Mouse (Mus musculus) urinary bladder, postnatal 25 days (tissue): ENCODE results near the gene Ssr3.
"Not testable (repeated sequence)": the region's sequence is repeated elsewhere in the genome, so short reads cannot be mapped to it uniquely, and the experiment has no call there.

Experiments used
- DNase-seq: peaks from one replicate; pipeline ENCODE4 v3.0.0; 2022; ENCODE audit warnings: low spot score

Gene Ssr3

GRCm38 (mm10) chr3:65392421-65392817 lies at the start of gene Ssr3:
Ssr3 (minus strand) TSS chr3:65392623.
- DNase-seq: peak; percentile 89

- peak; percentile 11 for DNase-seq
Measured at GRCm38 (mm10) chr3:65441586-65442111, 49.2 kb upstream of the Ssr3 start.

- DNase-seq: no peak
Measured at GRCm38 (mm10) chr3:65438511-65439228, 46.2 kb upstream of the Ssr3 start.

- DNase-seq: no peak
Measured at GRCm38 (mm10) chr3:65435812-65436211, 43.4 kb upstream of the Ssr3 start.

- no peak for DNase-seq
Measured at GRCm38 (mm10) chr3:65435101-65435571, 42.7 kb upstream of the Ssr3 start.

- no peak for DNase-seq
Measured at GRCm38 (mm10) chr3:65432236-65432635, 39.8 kb upstream of the Ssr3 start.

GRCm38 (mm10) chr3:65419706-65420105 lies 27.3 kb upstream of the Ssr3 start:
- DNase-seq: no peak

- DNase-seq: no peak
Measured at GRCm38 (mm10) chr3:65417913-65418594, 25.6 kb upstream of the Ssr3 start.

- DNase-seq: no peak
Measured at GRCm38 (mm10) chr3:65416571-65416970, 24.1 kb upstream of the Ssr3 start.

GRCm38 (mm10) chr3:65407891-65408290 lies 15.5 kb upstream of the Ssr3 start:
- DNase-seq: no peak

- no peak for DNase-seq
Measured at GRCm38 (mm10) chr3:65405781-65406180, 13.4 kb upstream of the Ssr3 start.

- no peak for DNase-seq
Measured at GRCm38 (mm10) chr3:65397566-65397965, 5.1 kb upstream of the Ssr3 start.

- no peak for DNase-seq
Measured at GRCm38 (mm10) chr3:65396835-65397504, 4.5 kb upstream of the Ssr3 start.

GRCm38 (mm10) chr3:65395111-65395510 lies 2.7 kb upstream of the Ssr3 start:
- DNase-seq: not testable (repeated sequence)

GRCm38 (mm10) chr3:65391784-65392420 lies 521 bp downstream of the Ssr3 start:
- peak; percentile 33 for DNase-seq

GRCm38 (mm10) chr3:65391222-65391783 lies 1.1 kb downstream of the Ssr3 start:
- DNase-seq: no peak

GRCm38 (mm10) chr3:65385771-65386170 lies 6.7 kb downstream of the Ssr3 start:
- no peak for DNase-seq

GRCm38 (mm10) chr3:65384431-65384830 lies 8.0 kb downstream of the Ssr3 start:
- no peak for DNase-seq

GRCm38 (mm10) chr3:65381094-65381493 lies 11.3 kb downstream of the Ssr3 start:
- no peak for DNase-seq

GRCm38 (mm10) chr3:65379884-65380539 lies 12.4 kb downstream of the Ssr3 start:
- peak; percentile 32 for DNase-seq

GRCm38 (mm10) chr3:65378724-65379123 lies 13.7 kb downstream of the Ssr3 start:
- no peak for DNase-seq
